Mouse (Mus musculus) C2C12 (cell line): Measurements from ENCODE around the gene Lta.

Experiments used
- CEBPB ChIP-seq: IDR thresholded peaks from one replicate; pipeline ENCODE4 v1.6.1; 2011; ENCODE audit warnings: low read depth, mild to moderate bottlenecking, control low read depth, moderate library complexity
- CTCF ChIP-seq: IDR thresholded peaks from one replicate; pipeline ENCODE4 v1.5.1; 2011; ENCODE audit not compliant: control insufficient read depth, insufficient read depth, insufficient read length
- MAX ChIP-seq: IDR thresholded peaks from one replicate; pipeline ENCODE4 v1.6.1; 2011; ENCODE audit warnings: mild to moderate bottlenecking, control low read depth
- USF1 ChIP-seq: IDR thresholded peaks from one replicate; pipeline ENCODE4 v1.6.1; 2011; ENCODE audit warnings: low read depth, mild to moderate bottlenecking, control low read depth, moderate library complexity

DNA sequence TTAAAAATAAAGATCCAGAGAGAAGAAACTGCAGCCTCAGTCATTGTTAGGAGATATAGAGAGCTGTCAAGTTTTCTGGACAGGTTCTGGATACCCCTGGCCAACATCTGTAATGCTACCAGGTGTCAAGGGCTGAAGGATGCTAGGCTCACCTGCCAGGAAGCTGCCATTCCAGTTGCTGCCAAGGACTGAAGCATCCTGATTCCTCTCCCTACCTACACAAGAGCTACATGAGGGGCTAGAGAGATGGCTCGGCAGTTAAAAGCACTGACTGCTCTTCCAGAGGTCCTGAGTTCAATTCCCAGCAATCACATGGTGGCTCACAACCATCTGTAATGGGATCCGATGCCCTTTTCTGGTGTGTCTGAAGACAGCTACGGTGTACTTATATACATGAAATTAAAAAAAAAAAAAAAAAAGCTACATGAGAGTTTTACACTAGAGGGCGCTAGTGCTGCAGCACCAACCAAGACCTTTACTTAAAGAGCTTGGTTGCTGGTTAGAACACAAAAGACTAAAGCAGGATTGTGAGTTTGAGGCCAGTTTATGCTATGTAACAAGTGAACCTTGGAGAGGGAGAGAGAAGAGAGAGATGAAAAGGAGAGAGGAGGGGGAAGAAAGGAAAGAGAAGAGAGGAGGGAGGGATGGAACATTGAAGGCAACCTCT, 36.5 kb downstream of the Lta start:
- no peak for TF ChIP-seq CTCF
- TF ChIP-seq USF1: no peak
- TF ChIP-seq MAX: no peak
- TF ChIP-seq CEBPB: no peak
